ENCODE assay signal across 9 mouse cellular contexts in genomic region chr2:116820831-116821745, GRCm38 (mm10). TPM values are rescaled to one million over a fixed set of nuclear protein-coding genes. Genes with fewer than 3 reads are reported as not detected.
DNase-seq lines count a peak whose midpoint lies in the region; ATAC-seq and TF ChIP-seq lines count a peak whose summit lies in the region.
"Had no signal": no experiment of that assay in that cellular context is flagged by ENCODE, and none has a peak within 500 bp of the region (broad histone marks: within the 10 kb centered on the region; RNA-seq: fewer than 3 reads in every experiment).

No protein-coding gene starts in this region.

- H3K27ac ChIP-seq in embryonic facial prominence, embryonic 11.5 days (replicated peaks; ENCODE audit: low read depth, low read length): no peak overlapping the region
- no peak overlapping the region for H3K27ac ChIP-seq in embryonic facial prominence, embryonic 10.5 days (replicated peaks)
- H3K27ac ChIP-seq in neural tube, embryonic 11.5 days (ENCODE audit: low read depth, low read length): no peak overlapping the region
- H3K27ac ChIP-seq in olfactory bulb, adult 2 months (ENCODE audit: insufficient read depth, low read depth, low read length): peak overlapping the region; percentile 89
- H3K27ac ChIP-seq: limb, embryonic 12.5 days had no signal

- H3K27me3 ChIP-seq in embryonic facial prominence, embryonic 11.5 days (ENCODE audit: control insufficient read depth, insufficient read depth, low read length): no peaks in the 10 kb centered on the region
- H3K27me3 ChIP-seq in embryonic facial prominence, embryonic 10.5 days (replicated peaks; ENCODE audit: low read depth, poor library complexity, severe bottlenecking): 0 out of 2 replicates have a peak, but pooled peaks cover 15% of the 10 kb centered on the region
- H3K27me3 ChIP-seq in neural tube, embryonic 11.5 days (ENCODE audit: control insufficient read depth, insufficient read depth, low read length): no peaks in the 10 kb centered on the region

- no peak for TF ChIP-seq CTCF in olfactory bulb, adult 2 months (IDR thresholded peaks at IDR 0.05; ENCODE audit: insufficient read depth, low read depth, low read length)

- H3K36me3 ChIP-seq in embryonic facial prominence, embryonic 11.5 days (replicated peaks; ENCODE audit: control insufficient read depth, insufficient read depth, low read depth, low read length): no peaks in the 10 kb centered on the region
- H3K36me3 ChIP-seq in embryonic facial prominence, embryonic 10.5 days (replicated peaks): no peaks in the 10 kb centered on the region
- H3K36me3 ChIP-seq in neural tube, embryonic 11.5 days (ENCODE audit: control insufficient read depth, insufficient read depth, low read length): no peaks in the 10 kb centered on the region
- H3K36me3 ChIP-seq: limb, embryonic 12.5 days had no signal

- H3K9ac ChIP-seq in embryonic facial prominence, embryonic 11.5 days (replicated peaks; ENCODE audit: low read length): no peak overlapping the region
- H3K9ac ChIP-seq in neural tube, embryonic 11.5 days (ENCODE audit: low read length): no peak overlapping the region
- H3K9ac ChIP-seq: limb, embryonic 12.5 days had no signal

- DNase-seq in embryonic facial prominence, embryonic 11.5 days (ENCODE audit: low spot score): peak; percentile 63
- no peak for DNase-seq in embryonic facial prominence, embryonic 10.5 days (ENCODE audit: low spot score)
- DNase-seq in neural tube, embryonic 11.5 days (ENCODE audit: low spot score): peak; percentile 37
- no peak for DNase-seq in neural tube, embryonic 10.5 days (ENCODE audit: extremely low spot score, low spot score)
- peak; percentile 3 to 16 for DNase-seq in kidney, postnatal 36 days
- no peak for DNase-seq in gastrocnemius, postnatal 36 days
- DNase-seq in gastrocnemius, postnatal 10 days: no peak

- intact Hi-C loops in gastrocnemius, postnatal 36 days (cut with DNase I): no loop called here

- no peak for TF ChIP-seq POLR2A in olfactory bulb, adult 2 months (IDR thresholded peaks at IDR 0.05; ENCODE audit: insufficient read depth, low read depth, low read length)

- no peaks in the 10 kb centered on the region for H3K9me3 ChIP-seq in embryonic facial prominence, embryonic 11.5 days (replicated peaks; ENCODE audit: control insufficient read depth, low read length)
- H3K9me3 ChIP-seq in embryonic facial prominence, embryonic 10.5 days: no peaks in the 10 kb centered on the region
- H3K9me3 ChIP-seq in neural tube, embryonic 11.5 days (ENCODE audit: control insufficient read depth, low read length): no peaks in the 10 kb centered on the region
- H3K9me3 ChIP-seq: limb, embryonic 12.5 days had no signal

- H3K4me2 ChIP-seq in embryonic facial prominence, embryonic 11.5 days (ENCODE audit: low read depth, low read length): no peak overlapping the region
- no peak overlapping the region for H3K4me2 ChIP-seq in neural tube, embryonic 11.5 days (ENCODE audit: low read depth)
- H3K4me2 ChIP-seq: limb, embryonic 12.5 days had no signal

- WGBS in embryonic facial prominence, embryonic 11.5 days: 64% methylated on average over 13 of the region's 13 CpGs
- WGBS in embryonic facial prominence, embryonic 10.5 days: 68% methylated on average over 13 of the region's 13 CpGs
- WGBS in neural tube, embryonic 11.5 days: 66% methylated on average over 13 of the region's 13 CpGs
- 33% methylated on average over 13 of the region's 13 CpGs for WGBS in olfactory bulb, adult 2 months

- ATAC-seq in embryonic facial prominence, embryonic 11.5 days (replicated peaks; ENCODE audit: insufficient number of reproducible peaks, low FRiP score, low TSS enrichment, low read depth): no peak
- ATAC-seq in neural tube, embryonic 11.5 days (ENCODE audit: insufficient read depth, low FRiP score, low TSS enrichment): peak; percentile 70; the same call in 1 of the 2 replicates

- H3K4me1 ChIP-seq in embryonic facial prominence, embryonic 11.5 days (ENCODE audit: control insufficient read depth, insufficient read depth, low read length): no peaks in the 10 kb centered on the region
- H3K4me1 ChIP-seq in embryonic facial prominence, embryonic 10.5 days: peaks cover 20% of the 10 kb centered on the region; the same call in 1 of the 2 replicates
- H3K4me1 ChIP-seq in neural tube, embryonic 11.5 days (ENCODE audit: control insufficient read depth, insufficient read depth, low read length): no peaks in the 10 kb centered on the region
- peaks cover 12% of the 10 kb centered on the region for H3K4me1 ChIP-seq in olfactory bulb, adult 2 months (ENCODE audit: control insufficient read depth, insufficient read depth, low read length)
- H3K4me1 ChIP-seq: limb, embryonic 12.5 days had no signal

- H3K4me3 ChIP-seq in embryonic facial prominence, embryonic 11.5 days (ENCODE audit: low read depth, low read length): no peak overlapping the region
- no peak overlapping the region for H3K4me3 ChIP-seq in embryonic facial prominence, embryonic 10.5 days
- no peak overlapping the region for H3K4me3 ChIP-seq in neural tube, embryonic 11.5 days (ENCODE audit: low read depth, low read length)
- no peak overlapping the region for H3K4me3 ChIP-seq in olfactory bulb, adult 2 months (ENCODE audit: insufficient read depth, low read depth, low read length)
- H3K4me3 ChIP-seq: limb, embryonic 12.5 days had no signal

RNA-seq across cellular contexts. Expression of gene Tmco5, which starts 57.4 kb away (rescaled TPM):
- not detected in 2 replicates for polyA plus RNA-seq in embryonic facial prominence, embryonic 11.5 days (2014; fragmentation: Nextera tagmentation; extraction: Ambion mirVana)
- polyA plus RNA-seq in embryonic facial prominence, embryonic 10.5 days (2016; fragmentation: Nextera tagmentation; extraction: Ambion mirVana): not detected in 2 replicates
- not detected in 2 replicates for polyA plus RNA-seq in neural tube, embryonic 11.5 days (2014; fragmentation: Nextera tagmentation; extraction: Ambion mirVana)
- polyA plus RNA-seq in olfactory bulb, adult 2 months (2012; ENCODE audit: insufficient read depth, insufficient read length, low replicate concordance, missing spikeins): not detected in 2 replicates
- total RNA-seq in gastrocnemius, postnatal 36 days (2021): not detected
- total RNA-seq in gastrocnemius, postnatal 10 days (2021): not detected
- polyA plus RNA-seq: limb, embryonic 12.5 days had no signal

Comparison
In these comparisons a context has a peak if more than half of its experiments do, and no peak if none do; other contexts are left out.
1. DNase-seq: peak in embryonic facial prominence, embryonic 11.5 days (single experiment), neural tube, embryonic 11.5 days (single experiment) and kidney, postnatal 36 days (2 of 2); none in embryonic facial prominence, embryonic 10.5 days (single experiment), neural tube, embryonic 10.5 days (single experiment), gastrocnemius, postnatal 36 days (0 of 2) and gastrocnemius, postnatal 10 days (single experiment).